Mouse (Mus musculus): ENCODE data around the gene Tmem119. TPM values are rescaled to one million over a fixed set of nuclear protein-coding genes. Genes with fewer than 3 reads are reported as not detected.
"Not testable (repeated sequence)": the region's sequence is repeated elsewhere in the genome, so short reads cannot be mapped to it uniquely, and the experiment has no call there.

The Tmem119 gene
- polyA plus RNA-seq, 1 experiment from 2014 or later = 25.1 TPM

GRCm38 (mm10) chr5:113797149-113797882, 3.0 kb downstream of the Tmem119 start:
- Histone ChIP-seq H3K4me3 (peak overlapping the region; percentile 25; the same call in 1 of the 2 replicates), H3K4me1 (peaks cover 41% of the 10 kb centered on the region)

GRCm38 (mm10) chr5:113796401-113797148, 3.7 kb downstream of the Tmem119 start:
- H3K27ac ChIP-seq (replicated peaks) = peak overlapping the region; percentile 50
- peaks cover 41% of the 10 kb centered on the region for H3K4me1 ChIP-seq
- 11% methylated on average over 13 of the region's 13 CpGs for WGBS
- peak overlapping the region; percentile 25 for H3K4me3 ChIP-seq
- DNase-seq (ENCODE audit: low spot score) = peak; percentile 57
- no peaks in the 10 kb centered on the region for H3K9me3 ChIP-seq (replicated peaks)
- H3K36me3 ChIP-seq = no peaks in the 10 kb centered on the region
- H3K27me3 ChIP-seq (ENCODE audit: low read depth, poor library complexity, severe bottlenecking) = peaks cover 53% of the 10 kb centered on the region

More at GRCm38 (mm10) chr5:113797149-113797882, 3.0 kb downstream of the Tmem119 start:
- Histone ChIP-seq H3K36me3 (no peaks in the 10 kb centered on the region), H3K27me3 (ENCODE audit: low read depth, poor library complexity, severe bottlenecking) (peaks cover 53% of the 10 kb centered on the region), H3K27ac (replicated peaks) (peak overlapping the region; percentile 50), H3K9me3 (replicated peaks) (no peaks in the 10 kb centered on the region)
- WGBS = 15% methylated on average over 19 of the region's 19 CpGs
- DNase-seq (ENCODE audit: low spot score) = no peak

- 88% methylated on average over 16 of the region's 16 CpGs for WGBS
- Histone ChIP-seq H3K4me1 (peaks cover 26% of the 10 kb centered on the region), H3K27me3 (ENCODE audit: low read depth, poor library complexity, severe bottlenecking) (peaks cover 15% of the 10 kb centered on the region; the same call in 1 of the 2 replicates), H3K27ac (replicated peaks) (no peak overlapping the region), H3K9me3 (replicated peaks) (no peaks in the 10 kb centered on the region), H3K4me3 (no peak overlapping the region), H3K36me3 (no peaks in the 10 kb centered on the region)
- no peak for DNase-seq (ENCODE audit: low spot score)
Observed at GRCm38 (mm10) chr5:113791197-113792095, 8.9 kb downstream of the Tmem119 start.

GRCm38 (mm10) chr5:113790453-113791196, 9.7 kb downstream of the Tmem119 start:
- 75% methylated on average over 11 of the region's 11 CpGs for WGBS
- H3K36me3 ChIP-seq = no peaks in the 10 kb centered on the region
- H3K27ac ChIP-seq (replicated peaks) = no peak overlapping the region
- DNase-seq (ENCODE audit: low spot score) = no peak
- H3K9me3 ChIP-seq (replicated peaks) = no peaks in the 10 kb centered on the region
- peaks cover 19% of the 10 kb centered on the region for H3K4me1 ChIP-seq
- peaks cover 8% of the 10 kb centered on the region; the same call in 1 of the 2 replicates for H3K27me3 ChIP-seq (ENCODE audit: low read depth, poor library complexity, severe bottlenecking)
- no peak overlapping the region for H3K4me3 ChIP-seq

- no peak for DNase-seq (ENCODE audit: low spot score)
- H3K27me3 ChIP-seq (ENCODE audit: low read depth, poor library complexity, severe bottlenecking) = peaks cover 4% of the 10 kb centered on the region; the same call in 1 of the 2 replicates
- no peaks in the 10 kb centered on the region for H3K9me3 ChIP-seq (replicated peaks)
- no peak overlapping the region for H3K4me3 ChIP-seq
- WGBS = 60% methylated on average over 7 of the region's 7 CpGs
- H3K27ac ChIP-seq (replicated peaks) = peak overlapping the region; percentile 49
- H3K4me1 ChIP-seq = peaks cover 19% of the 10 kb centered on the region
- H3K36me3 ChIP-seq = no peaks in the 10 kb centered on the region
Observed at GRCm38 (mm10) chr5:113789075-113789788, 11.1 kb downstream of the Tmem119 start.

DNA sequence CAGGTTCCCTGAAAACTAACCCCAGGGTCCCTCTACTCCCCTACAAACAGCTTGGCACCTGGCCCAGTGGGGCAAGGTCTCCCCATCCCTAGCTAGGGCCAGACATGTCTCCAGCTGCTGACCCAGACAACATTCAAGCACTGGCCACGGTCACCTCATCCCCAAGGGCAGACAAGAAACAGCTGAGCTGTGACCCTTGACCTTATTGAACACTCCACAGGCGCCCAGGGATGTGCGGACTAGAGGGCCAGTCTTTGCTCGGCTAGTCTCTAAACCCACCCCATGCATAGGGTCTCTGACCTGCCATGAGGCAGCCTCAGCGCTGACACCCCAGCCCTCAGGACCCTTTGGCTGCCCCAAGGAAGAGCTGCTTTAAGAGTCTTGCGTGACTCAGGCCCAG, 11.7 kb downstream of the Tmem119 start:
- no peaks in the 10 kb centered on the region for H3K9me3 ChIP-seq (replicated peaks)
- H3K27me3 ChIP-seq (ENCODE audit: low read depth, poor library complexity, severe bottlenecking) = peaks cover 9% of the 10 kb centered on the region; the same call in 1 of the 2 replicates
- H3K4me3 ChIP-seq = no peak overlapping the region
- peaks cover 22% of the 10 kb centered on the region for H3K4me1 ChIP-seq
- peak overlapping the region; percentile 49; the same call in 1 of the 2 replicates for H3K27ac ChIP-seq (replicated peaks)
- H3K36me3 ChIP-seq = no peaks in the 10 kb centered on the region
- WGBS = 40% methylated on average over 6 of the region's 6 CpGs
- DNase-seq (ENCODE audit: low spot score) = no peak

- Histone ChIP-seq H3K36me3 (no peaks in the 10 kb centered on the region), H3K27ac (replicated peaks) (no peak overlapping the region), H3K4me1 (peaks cover 26% of the 10 kb centered on the region), H3K27me3 (ENCODE audit: low read depth, poor library complexity, severe bottlenecking) (peaks cover 22% of the 10 kb centered on the region), H3K4me3 (no peak overlapping the region), H3K9me3 (replicated peaks) (no peaks in the 10 kb centered on the region)
- 77% methylated on average over 5 of the region's 5 CpGs for WGBS
- no peak for DNase-seq (ENCODE audit: low spot score)
Observed at GRCm38 (mm10) chr5:113786985-113787384, 13.3 kb downstream of the Tmem119 start.

DNA sequence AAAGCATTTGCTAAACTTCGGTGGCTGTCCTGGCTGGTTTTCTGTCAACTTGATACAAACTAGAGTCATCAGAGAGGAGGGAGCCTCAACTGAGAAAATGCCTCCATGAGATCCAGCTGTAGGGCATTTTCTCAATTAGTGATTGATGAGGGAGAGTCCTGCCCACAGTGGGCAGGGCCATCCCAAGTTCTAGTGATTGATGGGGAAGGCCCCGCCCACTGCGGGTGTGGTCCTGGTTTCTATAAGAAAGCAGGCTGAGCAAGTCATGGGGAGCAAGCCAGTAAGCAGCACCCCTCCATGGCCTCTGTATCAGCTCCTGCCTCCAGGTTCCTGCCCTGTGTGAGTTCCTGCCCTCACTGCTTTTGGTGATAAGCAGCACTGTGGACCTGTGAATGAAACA, 16.2 kb downstream of the Tmem119 start:
- not testable (repeated sequence) for DNase-seq (ENCODE audit: low spot score)
- peaks cover 21% of the 10 kb centered on the region for H3K4me1 ChIP-seq

GRCm38 (mm10) chr5:113783581-113784001, 16.7 kb downstream of the Tmem119 start:
- H3K36me3 ChIP-seq = peaks cover 4% of the 10 kb centered on the region; the same call in 1 of the 2 replicates
- WGBS = 23% methylated on average over 12 of the region's 12 CpGs
- peak overlapping the region; percentile 56; the same call in 1 of the 2 replicates for H3K27ac ChIP-seq (replicated peaks)
- no peak overlapping the region for H3K4me3 ChIP-seq
- no peak for DNase-seq (ENCODE audit: low spot score)
- H3K27me3 ChIP-seq (ENCODE audit: low read depth, poor library complexity, severe bottlenecking) = peaks cover 22% of the 10 kb centered on the region
- peaks cover 6% of the 10 kb centered on the region; the same call in 1 of the 2 replicates for H3K9me3 ChIP-seq (replicated peaks)
- peaks cover 16% of the 10 kb centered on the region for H3K4me1 ChIP-seq

More for the DNA sequence above, 16.2 kb downstream of the Tmem119 start:
- 31% methylated on average over 3 of the region's 3 CpGs for WGBS
- H3K9me3 ChIP-seq (replicated peaks); H3K36me3 ChIP-seq; H3K27ac ChIP-seq (replicated peaks); H3K4me3 ChIP-seq: not testable (repeated sequence)
- peaks cover 22% of the 10 kb centered on the region for H3K27me3 ChIP-seq (ENCODE audit: low read depth, poor library complexity, severe bottlenecking)

- H3K4me3 ChIP-seq = no peak overlapping the region
- peaks cover 11% of the 10 kb centered on the region for H3K36me3 ChIP-seq
- peaks cover 22% of the 10 kb centered on the region for H3K27me3 ChIP-seq (ENCODE audit: low read depth, poor library complexity, severe bottlenecking)
- WGBS = 89% methylated on average over 7 of the region's 7 CpGs
- DNase-seq (ENCODE audit: low spot score) = no peak
- H3K27ac ChIP-seq (replicated peaks) = no peak overlapping the region
- H3K9me3 ChIP-seq (replicated peaks) = peaks cover 6% of the 10 kb centered on the region; the same call in 1 of the 2 replicates
- H3K4me1 ChIP-seq = peaks cover 7% of the 10 kb centered on the region
Observed at GRCm38 (mm10) chr5:113782624-113783023, 17.7 kb downstream of the Tmem119 start.

GRCm38 (mm10) chr5:113781875-113782274, 18.4 kb downstream of the Tmem119 start:
- Histone ChIP-seq H3K27me3 (ENCODE audit: low read depth, poor library complexity, severe bottlenecking) (peaks cover 22% of the 10 kb centered on the region), H3K9me3 (replicated peaks) (peaks cover 6% of the 10 kb centered on the region; the same call in 1 of the 2 replicates), H3K4me1 (peaks cover 7% of the 10 kb centered on the region), H3K4me3 (no peak overlapping the region), H3K36me3 (peaks cover 18% of the 10 kb centered on the region), H3K27ac (replicated peaks) (no peak overlapping the region)
- DNase-seq (ENCODE audit: low spot score) = no peak
- WGBS = 77% methylated on average over 7 of the region's 7 CpGs
